Mouse (Mus musculus): Measurements from ENCODE around the gene Cux1. TPM values are rescaled to one million over a fixed set of nuclear protein-coding genes. Genes with fewer than 3 reads are reported as not detected.

The Cux1 gene
- polyA plus RNA-seq, 1 experiment: 284 TPM

GRCm38 (mm10) chr5:136427772-136428497, 139.4 kb downstream of the Cux1 start:
- no peak for TF ChIP-seq CTCF (IDR thresholded peaks at IDR 0.05; ENCODE audit: insufficient read depth, low read depth, low read length)
- TF ChIP-seq POLR2A (IDR thresholded peaks at IDR 0.05; ENCODE audit: insufficient read depth, low read depth, low read length): no peak

DNA sequence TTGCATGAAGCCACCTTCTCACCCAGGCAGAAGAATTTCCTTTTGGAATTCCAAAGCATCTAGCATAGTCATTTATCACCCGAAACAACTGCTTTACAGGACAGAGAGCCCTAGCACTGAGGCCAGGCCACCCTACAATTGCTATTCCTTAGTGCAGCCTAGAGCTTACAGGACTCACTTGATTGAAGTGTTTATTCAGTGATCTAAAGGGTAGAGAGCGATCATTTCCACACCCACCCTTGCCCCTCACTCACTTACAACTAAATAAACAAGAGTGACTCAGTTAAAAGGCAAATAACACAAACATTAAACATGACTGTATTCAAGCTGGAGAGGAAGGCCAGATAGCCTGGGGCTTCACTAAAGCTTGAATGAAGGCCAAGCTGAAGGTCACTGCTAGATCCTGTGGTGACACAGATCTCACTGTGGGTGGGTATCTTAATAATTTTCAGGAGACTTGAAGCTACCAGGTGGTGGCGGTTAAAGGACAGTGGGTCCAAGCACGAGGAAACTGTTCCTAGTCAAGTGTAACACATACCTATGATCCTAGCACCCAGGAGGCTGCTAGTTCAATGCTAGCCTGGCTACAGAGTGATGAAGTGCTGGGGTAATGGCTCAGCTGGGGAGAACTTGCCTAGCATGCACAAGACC, 140.0 kb downstream of the Cux1 start:
- WGBS: 70% methylated on average over 4 of the region's 4 CpGs
- TF ChIP-seq POLR2A (IDR thresholded peaks at IDR 0.05; ENCODE audit: insufficient read depth, low read depth, low read length) (no peak), CTCF (IDR thresholded peaks at IDR 0.05; ENCODE audit: insufficient read depth, low read depth, low read length) (no peak)
- Histone ChIP-seq H3K4me1 (ENCODE audit: control insufficient read depth, insufficient read depth, low read length) (peaks cover 19% of the 10 kb centered on the region), H3K4me3 (ENCODE audit: insufficient read depth, low read depth, low read length) (no peak overlapping the region), H3K27ac (ENCODE audit: insufficient read depth, low read depth, low read length) (peak overlapping the region; percentile 50; the same call in 1 of the 2 replicates)

More at GRCm38 (mm10) chr5:136427772-136428497, 139.4 kb downstream of the Cux1 start:
- Histone ChIP-seq H3K27ac (ENCODE audit: insufficient read depth, low read depth, low read length) (peak overlapping the region; percentile 50; the same call in 1 of the 2 replicates), H3K4me3 (ENCODE audit: insufficient read depth, low read depth, low read length) (no peak overlapping the region), H3K4me1 (ENCODE audit: control insufficient read depth, insufficient read depth, low read length) (peaks cover 19% of the 10 kb centered on the region)
- WGBS: 29% methylated on average over 13 of the region's 13 CpGs

GRCm38 (mm10) chr5:136422948-136423347, 144.3 kb downstream of the Cux1 start:
- H3K4me3 ChIP-seq (ENCODE audit: insufficient read depth, low read depth, low read length): no peak overlapping the region
- no peak overlapping the region for H3K27ac ChIP-seq (ENCODE audit: insufficient read depth, low read depth, low read length)
- WGBS: 99% methylated on average over 2 of the region's 2 CpGs
- TF ChIP-seq POLR2A (IDR thresholded peaks at IDR 0.05; ENCODE audit: insufficient read depth, low read depth, low read length): no peak
- no peak for TF ChIP-seq CTCF (IDR thresholded peaks at IDR 0.05; ENCODE audit: insufficient read depth, low read depth, low read length)
- peaks cover 7% of the 10 kb centered on the region for H3K4me1 ChIP-seq (ENCODE audit: control insufficient read depth, insufficient read depth, low read length)

DNA sequence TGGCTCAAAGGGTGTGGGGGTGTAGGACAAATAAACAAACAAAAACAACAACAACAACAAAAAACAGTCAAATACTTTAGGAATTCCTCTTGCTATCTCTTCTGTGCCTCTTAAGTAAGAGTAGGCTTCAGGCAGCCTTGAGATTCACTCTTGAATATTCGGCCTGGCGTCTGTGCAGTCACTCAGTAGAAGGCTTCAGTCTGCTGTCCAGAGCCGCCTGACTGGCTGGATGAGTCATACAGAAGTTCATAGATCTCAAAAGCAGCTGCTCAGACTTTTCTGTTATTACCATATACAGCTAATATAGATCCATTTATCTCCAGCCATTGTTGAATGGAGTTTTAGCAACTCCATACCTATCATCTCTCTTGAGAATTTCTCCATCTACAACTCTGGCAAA, 145.4 kb downstream of the Cux1 start:
- no peak overlapping the region for H3K4me3 ChIP-seq (ENCODE audit: insufficient read depth, low read depth, low read length)
- H3K27ac ChIP-seq (ENCODE audit: insufficient read depth, low read depth, low read length): no peak overlapping the region
- TF ChIP-seq CTCF (IDR thresholded peaks at IDR 0.05; ENCODE audit: insufficient read depth, low read depth, low read length) (no peak), POLR2A (IDR thresholded peaks at IDR 0.05; ENCODE audit: insufficient read depth, low read depth, low read length) (no peak)
- peaks cover 3% of the 10 kb centered on the region for H3K4me1 ChIP-seq (ENCODE audit: control insufficient read depth, insufficient read depth, low read length)
- WGBS: 68% methylated on average over 3 of the region's 3 CpGs

DNA sequence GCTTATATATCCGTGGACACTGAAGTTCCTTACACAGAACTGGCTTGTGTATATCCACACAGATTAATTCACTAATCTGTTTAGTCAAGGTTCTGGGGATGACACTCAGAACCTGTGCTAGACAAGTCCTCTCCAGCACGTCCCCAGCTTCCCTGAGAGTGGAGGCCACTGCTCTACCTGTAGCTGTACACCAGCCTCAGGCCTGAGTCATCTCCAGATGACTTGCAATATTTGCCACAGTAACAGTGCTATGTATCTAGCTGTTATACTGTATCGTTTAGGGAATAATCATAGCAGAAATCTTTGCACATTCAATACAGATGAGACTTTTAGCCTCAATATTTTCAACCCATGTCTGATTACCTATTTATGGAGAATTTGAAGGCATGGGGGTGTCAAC, 146.0 kb downstream of the Cux1 start:
- H3K4me1 ChIP-seq (ENCODE audit: control insufficient read depth, insufficient read depth, low read length): peaks cover 4% of the 10 kb centered on the region
- H3K4me3 ChIP-seq (ENCODE audit: insufficient read depth, low read depth, low read length): no peak overlapping the region
- 88% methylated on average over 3 of the region's 3 CpGs for WGBS
- no peak for TF ChIP-seq POLR2A (IDR thresholded peaks at IDR 0.05; ENCODE audit: insufficient read depth, low read depth, low read length)
- TF ChIP-seq CTCF (IDR thresholded peaks at IDR 0.05; ENCODE audit: insufficient read depth, low read depth, low read length): no peak
- H3K27ac ChIP-seq (ENCODE audit: insufficient read depth, low read depth, low read length): no peak overlapping the region

GRCm38 (mm10) chr5:136420342-136420741, 146.9 kb downstream of the Cux1 start:
- TF ChIP-seq POLR2A (IDR thresholded peaks at IDR 0.05; ENCODE audit: insufficient read depth, low read depth, low read length) (no peak), CTCF (IDR thresholded peaks at IDR 0.05; ENCODE audit: insufficient read depth, low read depth, low read length) (no peak)
- no peak overlapping the region for H3K4me3 ChIP-seq (ENCODE audit: insufficient read depth, low read depth, low read length)
- H3K4me1 ChIP-seq (ENCODE audit: control insufficient read depth, insufficient read depth, low read length): peaks cover 6% of the 10 kb centered on the region
- no peak overlapping the region for H3K27ac ChIP-seq (ENCODE audit: insufficient read depth, low read depth, low read length)
- 86% methylated on average over 3 of the region's 3 CpGs for WGBS

GRCm38 (mm10) chr5:136417891-136418290, 149.4 kb downstream of the Cux1 start:
- TF ChIP-seq CTCF (IDR thresholded peaks at IDR 0.05; ENCODE audit: insufficient read depth, low read depth, low read length): no peak

GRCm38 (mm10) chr5:136414479-136414878, 152.8 kb downstream of the Cux1 start:
- Histone ChIP-seq H3K27ac (ENCODE audit: insufficient read depth, low read depth, low read length) (no peak overlapping the region), H3K4me3 (ENCODE audit: insufficient read depth, low read depth, low read length) (no peak overlapping the region), H3K4me1 (ENCODE audit: control insufficient read depth, insufficient read depth, low read length) (peaks cover 6% of the 10 kb centered on the region)
- TF ChIP-seq CTCF (IDR thresholded peaks at IDR 0.05; ENCODE audit: insufficient read depth, low read depth, low read length) (no peak), POLR2A (IDR thresholded peaks at IDR 0.05; ENCODE audit: insufficient read depth, low read depth, low read length) (no peak)
- 89% methylated on average over 2 of the region's 2 CpGs for WGBS

More at GRCm38 (mm10) chr5:136417891-136418290, 149.4 kb downstream of the Cux1 start:
- WGBS: 93% methylated on average over 4 of the region's 4 CpGs
- H3K4me3 ChIP-seq (ENCODE audit: insufficient read depth, low read depth, low read length): no peak overlapping the region
- H3K4me1 ChIP-seq (ENCODE audit: control insufficient read depth, insufficient read depth, low read length): peaks cover 6% of the 10 kb centered on the region
- no peak overlapping the region for H3K27ac ChIP-seq (ENCODE audit: insufficient read depth, low read depth, low read length)

DNA sequence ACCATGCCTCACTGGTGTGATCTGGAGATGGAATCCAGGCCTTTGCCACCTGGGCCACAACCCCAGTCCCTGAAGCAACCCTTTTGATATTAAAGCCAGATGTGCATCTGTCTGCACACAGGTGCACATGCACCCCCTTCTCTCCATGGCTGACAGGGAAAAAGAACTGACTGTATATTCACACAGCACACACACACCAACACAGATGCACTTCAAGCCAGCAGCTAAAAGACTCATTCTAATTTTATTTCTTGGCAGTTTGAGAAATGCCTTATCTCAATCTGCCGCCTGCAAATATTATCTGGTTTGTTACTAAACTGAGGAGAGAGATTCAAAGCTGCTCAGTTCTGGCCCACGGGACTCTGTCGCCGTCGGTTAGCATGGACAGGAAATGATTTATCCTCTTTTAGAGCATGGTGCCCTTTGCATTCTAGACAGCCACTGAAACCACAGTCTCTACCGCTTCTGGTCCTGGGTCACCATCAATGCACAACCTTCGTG, 156.6 kb downstream of the Cux1 start:
- no peak for TF ChIP-seq CTCF (IDR thresholded peaks at IDR 0.05; ENCODE audit: insufficient read depth, low read depth, low read length)
- TF ChIP-seq POLR2A (IDR thresholded peaks at IDR 0.05; ENCODE audit: insufficient read depth, low read depth, low read length): no peak
- H3K4me1 ChIP-seq (ENCODE audit: control insufficient read depth, insufficient read depth, low read length): peaks cover under 1% of the 10 kb centered on the region
- WGBS: 84% methylated on average over 7 of the region's 7 CpGs

More for the DNA sequence above, 156.6 kb downstream of the Cux1 start:
- H3K27ac ChIP-seq (ENCODE audit: insufficient read depth, low read depth, low read length): no peak overlapping the region
- no peak overlapping the region for H3K4me3 ChIP-seq (ENCODE audit: insufficient read depth, low read depth, low read length)

Data from olfactory bulb, adult 2 months (tissue).